ENCODE assay signal across 28 mouse cellular contexts in the genomic region with DNA sequence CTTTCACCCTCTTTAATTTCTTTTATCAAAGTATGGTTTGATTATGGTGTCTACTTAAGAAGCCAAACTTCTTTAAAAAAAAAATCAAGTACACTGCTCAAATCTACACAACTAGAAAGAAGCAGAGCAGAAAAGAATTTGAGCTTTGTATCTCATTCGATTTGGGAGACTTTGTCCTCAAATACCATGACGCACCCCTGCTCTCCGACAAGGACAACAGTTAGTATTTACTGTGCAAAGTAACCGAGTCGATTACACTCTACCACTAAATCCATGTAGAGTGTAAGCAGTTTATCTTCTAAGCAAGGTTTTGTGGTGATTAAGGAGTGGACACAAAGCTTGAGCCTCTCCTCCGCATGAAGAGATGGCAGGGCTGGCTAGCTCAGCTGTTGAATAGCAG.
DNase-seq lines count a peak whose midpoint lies in the region; ATAC-seq and TF ChIP-seq lines count a peak whose summit lies in the region.
"Had no signal": no experiment of that assay in that cellular context is flagged by ENCODE, and none has a peak within 500 bp of the region (broad histone marks: within the 10 kb centered on the region; RNA-seq: fewer than 3 reads in every experiment).

No protein-coding gene starts in this region.

- no peak for TF ChIP-seq CTCF in liver, adult 2 months (IDR thresholded peaks at IDR 0.05; ENCODE audit: low read depth, low read length)
- no peak for TF ChIP-seq CTCF in liver, postnatal 0 days (IDR thresholded peaks at IDR 0.05; ENCODE audit: low read depth)

- no peak for ATAC-seq in midbrain, embryonic 11.5 days (ENCODE audit: low FRiP score)
- ATAC-seq in midbrain, embryonic 14.5 days (ENCODE audit: low FRiP score, low TSS enrichment), result no peak
- ATAC-seq in liver, embryonic 15.5 days (ENCODE audit: insufficient read depth), result no peak
- ATAC-seq in liver, postnatal 0 days, result peak; percentile 90
- ATAC-seq: activated CD4-positive, CD25-positive, alpha-beta regulatory T cell, adult 4 months; CD4-positive, CD25-positive, alpha-beta regulatory T cell, adult 4 months; forebrain, embryonic 14.5 days; Patski had no signal

- no peak for TF ChIP-seq POLR2A in liver, adult 2 months (IDR thresholded peaks at IDR 0.05; ENCODE audit: extremely low read depth, insufficient read depth, low read length)

- no peaks in the 10 kb centered on the region for H3K36me3 ChIP-seq in liver, adult 2 months (ENCODE audit: control insufficient read depth, insufficient read depth, low read length)
- H3K36me3 ChIP-seq in midbrain, embryonic 11.5 days (ENCODE audit: control insufficient read depth, insufficient read depth, low read length), result no peaks in the 10 kb centered on the region
- no peaks in the 10 kb centered on the region for H3K36me3 ChIP-seq in midbrain, embryonic 14.5 days (ENCODE audit: control insufficient read depth, insufficient read depth, low read length)
- no peaks in the 10 kb centered on the region for H3K36me3 ChIP-seq in liver, embryonic 15.5 days (replicated peaks)
- H3K36me3 ChIP-seq in liver, postnatal 0 days (replicated peaks; ENCODE audit: insufficient read depth, low read length), result no peaks in the 10 kb centered on the region
- H3K36me3 ChIP-seq: embryonic facial prominence, embryonic 13.5 days; embryonic facial prominence, embryonic 15.5 days; forebrain, embryonic 10.5 days; forebrain, embryonic 12.5 days; G1E had no signal

- TF ChIP-seq EP300 in liver, postnatal 0 days (IDR thresholded peaks at IDR 0.05; ENCODE audit: low read depth), result no peak

- peak; percentile 68 for DNase-seq in liver, adult 2 months (ENCODE audit: extremely low read depth, low read depth, low spot score)
- no peak for DNase-seq in liver
- DNase-seq in midbrain, embryonic 11.5 days (ENCODE audit: low spot score, missing footprints), result peak; percentile 69
- DNase-seq in midbrain, embryonic 14.5 days, result no peak
- peak; percentile 14 for DNase-seq in liver, postnatal 0 days
- DNase-seq in lung, postnatal 10 days, result no peak
- DNase-seq: adrenal gland, adult 8-10 months; adrenal gland, postnatal 14 days; adrenal gland, postnatal 36 days; B cell, adult 2 months; cerebellum, adult 11-12 months; cerebellum, adult 2 months; cerebellum, adult 9-11 months; cerebellum, postnatal 14 days; cerebellum, postnatal 36 days; embryo, embryonic 11 days had no signal

- H3K79me2 ChIP-seq in liver, adult 2 months (ENCODE audit: control insufficient read depth, insufficient read depth, low read length), result no peaks in the 10 kb centered on the region

- peak overlapping the region; percentile 64 for H3K27ac ChIP-seq in liver, adult 2 months (replicated peaks; ENCODE audit: insufficient read depth, low read depth, low read length)
- H3K27ac ChIP-seq in midbrain, embryonic 11.5 days (ENCODE audit: low read depth, low read length), result no peak overlapping the region
- H3K27ac ChIP-seq in midbrain, embryonic 14.5 days (replicated peaks; ENCODE audit: low read depth, low read length), result no peak overlapping the region
- peak overlapping the region; percentile 41; the same call in 1 of the 2 replicates for H3K27ac ChIP-seq in liver, embryonic 15.5 days (replicated peaks)
- peak overlapping the region; percentile 66 for H3K27ac ChIP-seq in liver, postnatal 0 days (ENCODE audit: low read depth)
- H3K27ac ChIP-seq: embryonic facial prominence, embryonic 13.5 days; embryonic facial prominence, embryonic 15.5 days; forebrain, embryonic 10.5 days; forebrain, embryonic 12.5 days had no signal

- 31% methylated on average over 6 of the region's 6 CpGs for WGBS in liver, adult 2 months
- 83% methylated on average over 6 of the region's 6 CpGs for WGBS in midbrain, embryonic 11.5 days
- WGBS in midbrain, embryonic 14.5 days, result 82% methylated on average over 6 of the region's 6 CpGs
- WGBS in liver, embryonic 15.5 days (ENCODE audit: insufficient replicate concordance), result 59% methylated on average over 6 of the region's 6 CpGs
- WGBS in liver, postnatal 0 days (ENCODE audit: insufficient replicate concordance), result 65% methylated on average over 6 of the region's 6 CpGs

- H3K4me1 ChIP-seq in liver, adult 2 months (ENCODE audit: control insufficient read depth, insufficient read depth, low read length), result peaks cover 2% of the 10 kb centered on the region
- H3K4me1 ChIP-seq in midbrain, embryonic 11.5 days (ENCODE audit: control insufficient read depth, insufficient read depth, low read length), result no peaks in the 10 kb centered on the region
- H3K4me1 ChIP-seq in midbrain, embryonic 14.5 days (ENCODE audit: control insufficient read depth, insufficient read depth, low read length), result no peaks in the 10 kb centered on the region
- H3K4me1 ChIP-seq in liver, embryonic 15.5 days (replicated peaks), result no peaks in the 10 kb centered on the region
- 0 out of 2 replicates have a peak, but pooled peaks cover 4% of the 10 kb centered on the region for H3K4me1 ChIP-seq in liver, postnatal 0 days (ENCODE audit: insufficient read depth)
- H3K4me1 ChIP-seq: embryonic facial prominence, embryonic 13.5 days; embryonic facial prominence, embryonic 15.5 days had no signal

- no peaks in the 10 kb centered on the region for H3K27me3 ChIP-seq in liver, adult 2 months (ENCODE audit: control insufficient read depth, insufficient read depth, low read length)
- no peaks in the 10 kb centered on the region for H3K27me3 ChIP-seq in midbrain, embryonic 11.5 days (ENCODE audit: control insufficient read depth, insufficient read depth, low read length)
- no peaks in the 10 kb centered on the region for H3K27me3 ChIP-seq in midbrain, embryonic 14.5 days (ENCODE audit: control insufficient read depth, insufficient read depth, low read length)
- no peaks in the 10 kb centered on the region for H3K27me3 ChIP-seq in liver, embryonic 15.5 days
- H3K27me3 ChIP-seq in liver, postnatal 0 days (ENCODE audit: insufficient read depth, low read length), result no peaks in the 10 kb centered on the region
- H3K27me3 ChIP-seq: CH12.LX; embryonic facial prominence, embryonic 13.5 days; embryonic facial prominence, embryonic 15.5 days; forebrain, embryonic 12.5 days; Patski had no signal

- no peak overlapping the region for H3K9ac ChIP-seq in liver, adult 2 months (ENCODE audit: low read depth, low read length)
- no peak overlapping the region for H3K9ac ChIP-seq in midbrain, embryonic 11.5 days (ENCODE audit: low read length)
- H3K9ac ChIP-seq in midbrain, embryonic 14.5 days (replicated peaks; ENCODE audit: low read length), result no peak overlapping the region
- H3K9ac ChIP-seq in liver, embryonic 15.5 days, result no peak overlapping the region
- H3K9ac ChIP-seq in liver, postnatal 0 days (replicated peaks), result no peak overlapping the region
- H3K9ac ChIP-seq: embryonic facial prominence, embryonic 13.5 days; embryonic facial prominence, embryonic 15.5 days; forebrain, embryonic 12.5 days had no signal

- H3K9me3 ChIP-seq in midbrain, embryonic 11.5 days (ENCODE audit: control insufficient read depth, low read length), result no peaks in the 10 kb centered on the region
- no peaks in the 10 kb centered on the region for H3K9me3 ChIP-seq in midbrain, embryonic 14.5 days (ENCODE audit: control insufficient read depth, low read length)
- H3K9me3 ChIP-seq in liver, embryonic 15.5 days (replicated peaks), result no peaks in the 10 kb centered on the region
- no peaks in the 10 kb centered on the region for H3K9me3 ChIP-seq in liver, postnatal 0 days (ENCODE audit: low read length)
- H3K9me3 ChIP-seq: embryonic facial prominence, embryonic 13.5 days; embryonic facial prominence, embryonic 15.5 days; forebrain, embryonic 10.5 days; forebrain, embryonic 12.5 days had no signal

- no peak overlapping the region for H3K4me3 ChIP-seq in liver, adult 2 months (ENCODE audit: insufficient read depth, low read depth, low read length)
- H3K4me3 ChIP-seq in midbrain, embryonic 11.5 days (ENCODE audit: low read depth, low read length), result no peak overlapping the region
- no peak overlapping the region for H3K4me3 ChIP-seq in midbrain, embryonic 14.5 days (replicated peaks; ENCODE audit: low read depth, low read length)
- H3K4me3 ChIP-seq in liver, embryonic 15.5 days (replicated peaks), result no peak overlapping the region
- H3K4me3 ChIP-seq in liver, postnatal 0 days (ENCODE audit: low read depth, low read length), result no peak overlapping the region
- H3K4me3 ChIP-seq: embryonic facial prominence, embryonic 13.5 days; embryonic facial prominence, embryonic 15.5 days; erythroblast, embryonic 14.5 days; forebrain, embryonic 10.5 days; forebrain, embryonic 12.5 days had no signal

- no peak overlapping the region for H3K4me2 ChIP-seq in midbrain, embryonic 11.5 days
- no peak overlapping the region for H3K4me2 ChIP-seq in midbrain, embryonic 14.5 days (ENCODE audit: low read length)
- H3K4me2 ChIP-seq in liver, embryonic 15.5 days, result no peak overlapping the region
- H3K4me2 ChIP-seq in liver, postnatal 0 days (ENCODE audit: low read depth, low read length), result no peak overlapping the region
- H3K4me2 ChIP-seq: embryonic facial prominence, embryonic 13.5 days; embryonic facial prominence, embryonic 15.5 days; forebrain, embryonic 12.5 days had no signal

Comparison
In these comparisons a context has a peak if more than half of its experiments do, and no peak if none do; other contexts are left out.
1. DNase-seq: peak in liver, adult 2 months (single experiment), midbrain, embryonic 11.5 days (single experiment) and liver, postnatal 0 days (single experiment); none in liver (single experiment), midbrain, embryonic 14.5 days (single experiment) and lung, postnatal 10 days (single experiment).
2. H3K27ac ChIP-seq: peak in liver, adult 2 months (single experiment), liver, embryonic 15.5 days (single experiment) and liver, postnatal 0 days (single experiment); none in midbrain, embryonic 11.5 days (single experiment) and midbrain, embryonic 14.5 days (single experiment).